Mouse (Mus musculus): ENCODE measurements around the gene Cdc45.
"Not testable (repeated sequence)": the region's sequence is repeated elsewhere in the genome, so short reads cannot be mapped to it uniquely, and the experiment has no call there.

Gene Cdc45

GRCm38 (mm10) chr16:18811468-18812384 is at the start of gene Cdc45, which contains the start of gene Ufd1:
Gene Cdc45 (minus strand): TSS chr16:18811987.
Gene Ufd1 (plus strand): TSS chr16:18811779.
- DNase-seq (ENCODE audit: low spot score in 2 of 2), result peak; percentile 90 to 94

- no peak for DNase-seq (ENCODE audit: low spot score in 2 of 2)
These were observed 48.4 kb upstream of the Cdc45 start for GRCm38 (mm10) chr16:18860186-18860585.

DNA sequence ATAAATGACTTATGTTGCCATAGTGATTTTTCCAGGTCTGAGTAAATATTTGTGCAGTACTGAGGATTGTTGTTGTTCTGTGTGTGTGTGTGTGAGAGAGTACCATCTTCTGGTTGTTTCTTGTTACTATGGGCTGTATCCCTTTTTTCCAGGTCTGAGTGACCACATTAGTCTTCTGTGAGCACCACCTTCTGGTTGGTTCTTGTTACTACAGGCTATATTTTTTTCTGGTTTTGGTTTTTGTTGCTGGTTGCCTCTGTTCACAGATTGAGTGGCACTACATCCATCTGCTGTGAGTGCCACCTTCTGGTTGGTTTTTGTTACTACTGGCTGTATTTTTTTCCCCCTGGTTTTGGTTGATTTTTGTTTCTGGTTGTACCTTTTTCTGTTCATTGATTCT is 46.8 kb upstream of the Cdc45 start:
- DNase-seq (ENCODE audit: low spot score in 2 of 2), result peak; percentile 5 to 43

- DNase-seq (ENCODE audit: low spot score in 2 of 2), result not testable (repeated sequence)
These were observed 37.9 kb upstream of the Cdc45 start for GRCm38 (mm10) chr16:18849521-18850190.

DNA sequence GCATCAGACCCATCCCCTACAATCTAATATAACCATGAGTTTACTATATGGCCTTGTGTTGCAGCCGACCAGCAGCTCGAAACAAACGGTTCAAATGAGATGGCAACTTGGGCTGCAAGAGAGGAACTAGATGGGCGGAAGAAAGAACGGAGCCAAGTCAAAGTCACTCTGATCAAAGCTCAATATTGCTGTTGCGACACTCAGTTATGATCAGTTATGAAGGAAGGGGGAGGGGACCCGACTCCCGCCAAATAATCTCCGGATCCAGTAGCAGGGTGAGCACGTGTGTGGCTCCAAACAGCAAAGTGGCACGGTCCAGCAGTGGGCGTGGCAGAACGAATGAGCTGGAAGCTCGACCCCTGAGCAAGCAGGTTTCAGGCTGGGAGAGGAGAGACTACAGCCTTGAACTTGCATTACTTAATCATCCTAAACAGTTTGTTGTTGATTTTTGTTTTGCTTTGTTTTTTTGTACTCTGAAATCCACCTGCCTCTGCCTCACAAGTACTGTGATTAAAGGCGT is 34.6 kb upstream of the Cdc45 start:
- DNase-seq (ENCODE audit: low spot score in 2 of 2), result no peak

DNA sequence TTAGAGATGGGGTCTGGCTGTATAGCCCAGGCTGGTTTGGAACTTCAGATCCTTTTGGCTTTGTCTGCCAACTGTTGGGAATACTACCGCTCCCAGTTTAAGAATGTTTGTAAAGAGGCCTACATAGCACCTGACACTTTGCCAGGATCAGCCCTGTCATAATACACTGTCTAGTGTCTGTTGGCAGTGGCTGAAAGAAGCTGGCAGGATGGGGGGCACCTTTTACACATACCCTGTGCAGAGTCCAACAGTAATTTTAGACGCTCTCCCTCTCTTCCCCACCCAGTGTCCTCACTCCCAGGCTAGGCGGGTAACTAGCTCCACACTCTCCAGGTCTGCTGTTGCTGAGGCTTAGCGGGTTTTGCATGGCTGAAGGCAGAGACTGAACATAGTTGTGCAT is 26.6 kb upstream of the Cdc45 start:
- DNase-seq (ENCODE audit: low spot score in 2 of 2), result no peak

DNA sequence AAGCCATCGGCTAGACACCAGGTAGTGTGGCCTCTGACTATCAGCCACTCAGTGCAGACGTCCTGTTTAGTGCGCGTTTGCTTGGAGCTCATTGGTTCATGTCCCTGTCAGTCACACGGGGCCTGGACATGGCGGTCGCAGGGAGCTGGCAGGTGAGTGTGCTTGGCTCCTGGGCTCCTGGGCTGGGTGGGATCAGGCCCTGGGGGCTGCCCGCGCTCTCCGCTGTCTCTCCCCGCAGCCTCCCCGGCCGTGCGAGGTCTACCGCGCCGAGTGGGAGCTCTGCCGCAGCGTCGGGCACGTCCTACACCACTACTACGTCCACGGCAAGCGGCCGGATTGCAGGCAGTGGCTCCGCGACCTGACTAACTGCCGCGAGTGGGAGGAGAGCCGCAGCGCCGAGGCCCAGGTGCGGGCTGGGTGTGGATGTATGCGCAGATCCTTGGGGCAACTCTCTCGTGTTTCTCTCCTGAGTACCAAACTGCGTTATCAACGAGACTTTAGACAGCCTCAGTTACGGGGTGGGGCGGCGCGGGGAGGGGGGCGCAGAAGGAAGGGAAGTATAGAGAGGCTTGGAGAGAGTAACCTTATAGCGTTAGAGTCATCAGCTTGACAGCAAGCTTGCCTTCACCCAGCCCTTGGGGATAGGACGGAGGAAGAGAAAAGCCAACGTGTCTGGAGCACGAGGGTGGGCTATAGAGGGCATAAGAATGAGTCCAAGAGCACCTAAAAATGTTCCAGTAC is 24.9 kb upstream of the Cdc45 start, which contains the start of the genes 2510002D24Rik and Gm28539:
Gene 2510002D24Rik, plus strand, starts transcription at position 111 of the 741 bp plus-strand sequence.
Gene Gm28539, plus strand, starts transcription at position 117 of the 741 bp plus-strand sequence.
- DNase-seq (ENCODE audit: low spot score in 2 of 2), result peak; percentile 91 to 93

DNA sequence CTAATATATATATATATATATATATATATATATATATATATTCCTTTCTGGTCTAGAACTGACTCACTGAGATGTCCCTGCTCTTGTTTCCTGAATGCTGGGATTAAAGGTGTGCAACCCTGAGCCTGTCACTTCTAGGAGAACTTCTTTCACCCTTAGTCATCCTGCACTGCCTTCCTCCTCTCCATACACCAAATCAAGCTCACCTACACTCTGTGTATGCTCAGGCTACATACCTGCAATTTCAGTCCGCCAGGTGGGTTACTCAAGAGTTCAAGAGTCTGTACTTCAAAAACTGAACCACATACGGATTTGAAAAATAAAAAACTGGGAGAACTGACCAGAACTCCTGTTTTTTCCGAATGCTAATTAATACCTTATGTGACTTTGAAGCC is 24.3 kb upstream of the Cdc45 start:
- no peak for DNase-seq (ENCODE audit: low spot score in 2 of 2)

DNA sequence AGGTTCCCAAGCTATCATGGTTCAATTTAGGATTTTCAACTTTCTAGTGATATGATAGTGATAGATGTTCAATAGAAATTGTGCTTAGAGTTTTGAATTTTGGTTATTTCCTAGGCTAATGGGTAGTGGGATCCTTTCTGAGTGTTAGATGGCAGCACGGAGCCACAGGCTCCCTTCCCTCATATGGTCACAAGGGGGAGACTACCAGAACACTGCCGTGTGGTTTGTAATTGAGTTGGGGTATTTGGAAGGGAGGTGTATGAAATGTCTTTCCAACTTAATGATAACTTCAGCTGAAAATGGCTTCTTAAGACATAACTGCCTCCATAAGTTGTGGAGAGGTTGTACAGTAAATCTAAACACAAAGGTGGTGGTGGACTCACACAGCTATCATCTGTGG is 21.7 kb upstream of the Cdc45 start:
- DNase-seq (ENCODE audit: low spot score in 2 of 2), result no peak

DNA sequence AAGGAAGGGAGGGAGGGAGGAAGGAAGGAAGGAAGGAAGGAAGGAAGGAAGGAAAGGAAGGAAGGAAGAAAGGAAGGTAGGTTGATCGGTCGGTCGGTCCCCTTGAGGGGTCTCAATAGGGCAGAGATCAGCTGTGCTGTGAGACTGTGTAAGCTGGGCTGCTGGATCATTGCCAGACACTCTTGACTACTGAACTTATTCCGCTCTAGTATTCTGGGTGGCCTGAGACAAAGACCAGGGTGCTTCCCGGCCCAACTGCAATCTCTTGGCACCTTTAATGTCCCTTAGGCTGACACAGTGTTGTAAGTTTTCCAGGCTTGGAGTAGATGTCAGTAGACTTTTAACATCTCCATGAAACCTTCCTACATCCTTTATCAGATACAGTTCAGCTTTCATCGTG is 17.3 kb upstream of the Cdc45 start:
- no peak for DNase-seq (ENCODE audit: low spot score in 2 of 2)

DNA sequence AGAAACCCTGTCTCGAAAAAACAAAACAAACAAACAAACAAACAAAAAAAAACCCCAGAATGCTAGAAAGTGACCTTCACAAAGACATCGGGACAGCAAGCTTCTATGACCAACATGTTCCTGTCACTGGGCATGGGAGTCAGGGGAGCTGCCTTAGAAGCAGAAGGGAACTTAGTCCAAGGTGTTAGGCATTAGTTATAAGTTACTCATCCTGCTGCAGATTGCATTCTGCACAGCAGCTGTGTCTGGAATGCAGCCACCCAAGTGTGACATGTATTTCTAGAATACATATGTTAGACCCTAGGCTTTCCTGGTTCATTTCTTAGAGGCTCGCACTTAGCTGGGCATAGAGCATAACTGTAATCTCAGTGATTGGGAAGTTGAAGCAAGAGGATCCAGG is 16.8 kb upstream of the Cdc45 start:
- no peak for DNase-seq (ENCODE audit: low spot score in 2 of 2)

- no peak for DNase-seq (ENCODE audit: low spot score in 2 of 2)
These were observed 11.1 kb upstream of the Cdc45 start for GRCm38 (mm10) chr16:18822925-18823324.

- no peak for DNase-seq (ENCODE audit: low spot score in 2 of 2)
These were observed 10.6 kb upstream of the Cdc45 start for GRCm38 (mm10) chr16:18822356-18822755.

- no peak for DNase-seq (ENCODE audit: low spot score in 2 of 2)
These were observed 661 bp upstream of the Cdc45 start for GRCm38 (mm10) chr16:18812385-18812910.

- no peak for DNase-seq (ENCODE audit: low spot score in 2 of 2)
These were observed 755 bp downstream of the Cdc45 start for GRCm38 (mm10) chr16:18811032-18811431.

DNA sequence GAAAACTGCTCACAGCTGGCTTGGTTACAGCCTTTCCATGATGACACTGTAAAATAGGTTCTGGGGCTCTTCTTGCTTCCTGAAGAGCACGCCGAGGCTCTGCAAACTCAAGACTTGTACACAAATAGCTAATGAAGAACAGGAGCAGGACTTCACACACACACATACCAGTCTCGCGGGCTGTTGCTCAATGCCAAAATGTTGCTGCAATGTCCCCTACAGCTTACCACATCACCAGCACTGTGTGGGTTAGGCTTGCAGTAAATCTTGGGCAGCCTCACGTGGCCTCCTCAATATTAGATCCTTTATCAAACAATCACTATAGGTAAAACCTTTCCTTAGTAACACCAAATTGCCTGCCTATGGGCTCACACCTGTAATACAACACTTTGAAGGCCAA is 2.8 kb downstream of the Cdc45 start:
- DNase-seq (ENCODE audit: low spot score in 2 of 2), result no peak

- DNase-seq (ENCODE audit: low spot score in 2 of 2), result no peak
These were observed 6.0 kb downstream of the Cdc45 start for GRCm38 (mm10) chr16:18805746-18806145.

DNA sequence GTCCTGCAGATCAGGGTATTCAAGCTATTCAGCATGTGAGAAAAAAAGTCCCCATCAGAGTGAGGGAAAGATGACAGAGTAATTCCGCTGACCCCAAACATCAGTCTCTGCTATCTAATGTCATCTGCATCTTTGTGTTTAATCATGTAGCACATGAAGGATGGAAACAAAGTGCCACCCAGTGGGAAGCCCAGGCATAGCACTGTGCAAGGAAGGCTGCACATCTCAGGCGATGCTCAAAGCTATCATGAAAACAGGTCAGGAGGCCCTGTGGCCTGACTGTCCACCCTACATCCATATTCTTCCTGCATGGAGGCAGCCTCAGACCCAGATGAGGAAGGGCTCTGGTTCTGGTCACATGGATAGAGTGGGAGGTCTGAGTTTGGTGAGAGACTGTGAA is 12.9 kb downstream of the Cdc45 start:
- DNase-seq (ENCODE audit: low spot score in 2 of 2), result no peak

DNA sequence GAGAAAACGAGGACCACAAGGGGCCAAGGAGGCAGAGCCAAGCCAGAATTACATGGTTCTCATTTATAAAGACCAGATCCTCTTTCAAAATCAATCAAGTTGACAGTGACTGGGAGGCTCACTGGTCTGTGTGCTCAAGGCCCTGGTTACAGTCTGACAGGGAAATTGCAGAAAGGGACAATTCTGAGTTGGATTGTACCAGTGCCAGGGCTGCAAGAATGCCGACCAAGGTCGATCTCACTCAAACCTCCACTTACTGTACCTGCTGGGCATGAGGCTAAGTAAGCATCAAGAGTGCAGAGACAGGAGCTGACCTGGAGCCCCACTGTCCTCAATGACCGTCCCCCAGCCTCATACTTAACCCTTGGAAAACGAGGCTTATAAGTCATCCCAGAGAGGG is 13.6 kb downstream of the Cdc45 start:
- DNase-seq (ENCODE audit: low spot score in 2 of 2), result no peak

DNA sequence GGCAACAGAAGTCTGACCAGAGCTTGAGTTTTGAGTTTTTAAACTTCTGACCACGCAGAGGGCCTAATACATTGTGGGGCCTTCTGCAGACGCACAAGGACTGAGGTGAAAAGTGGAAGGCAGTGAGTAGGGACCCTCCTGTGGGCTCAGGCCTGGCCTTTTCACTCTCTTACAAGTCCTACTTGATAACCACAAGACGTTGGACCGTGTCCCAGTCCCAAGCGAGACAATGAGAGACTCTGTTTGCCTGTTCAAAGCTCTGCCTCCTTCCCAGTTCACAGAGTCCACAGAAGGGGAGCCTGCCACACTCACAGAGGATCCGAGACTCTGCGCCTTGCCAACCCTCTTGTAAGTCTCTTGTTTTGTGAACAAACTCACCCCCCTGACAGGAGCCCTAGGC is 15.1 kb downstream of the Cdc45 start:
- DNase-seq (ENCODE audit: low spot score in 2 of 2), result no peak

- no peak for DNase-seq (ENCODE audit: low spot score in 2 of 2)
These were observed 16.4 kb downstream of the Cdc45 start for GRCm38 (mm10) chr16:18795223-18795899.
